Mouse (Mus musculus) embryonic facial prominence, embryonic 13.5 days (tissue): ENCODE measurements around the gene Golgb1. TPM values are rescaled to one million over a fixed set of nuclear protein-coding genes. Genes with fewer than 3 reads are reported as not detected.

Experiments
- ATAC-seq: fragments of 200-750 bp; cut with Nextera tagmentation; 2 replicates; pipeline ENCODE4 v1.8.0; 2017; ENCODE audit warnings: low read depth; ENCODE audit not compliant: insufficient number of reproducible peaks, insufficient read depth, low FRiP score, low TSS enrichment
- H3K27ac ChIP-seq: fragments of 300-500 bp; sonication (generic); 2 replicates; pipeline ENCODE4 v1.5.1; 2015; ENCODE audit warnings: moderate library complexity, mild to moderate bottlenecking, inconsistent platforms
- H3K27me3 ChIP-seq: fragments of 300-500 bp; sonication (generic); 2 replicates; pipeline ENCODE4 v1.6.1; 2015; ENCODE audit warnings: mild to moderate bottlenecking, inconsistent platforms
- H3K36me3 ChIP-seq: fragments of 300-500 bp; sonication (generic); 2 replicates; pipeline ENCODE4 v1.6.1; 2015; ENCODE audit warnings: mild to moderate bottlenecking, inconsistent platforms
- H3K4me1 ChIP-seq: fragments of 300-500 bp; sonication (generic); 2 replicates; pipeline ENCODE4 v1.6.1; 2015; ENCODE audit warnings: inconsistent platforms
- H3K4me2 ChIP-seq: fragments of 300-500 bp; sonication (generic); 2 replicates; pipeline ENCODE4 v1.6.1; 2015; ENCODE audit warnings: moderate library complexity, mild to moderate bottlenecking, inconsistent platforms
- H3K4me3 ChIP-seq: fragments of 300-500 bp; sonication (generic); 2 replicates; pipeline ENCODE4 v1.5.1; 2015; ENCODE audit warnings: mild to moderate bottlenecking, inconsistent platforms
- H3K9ac ChIP-seq: fragments of 300-500 bp; sonication (generic); 2 replicates; pipeline ENCODE4 v1.6.1; 2015; ENCODE audit warnings: mild to moderate bottlenecking, inconsistent platforms
- H3K9me3 ChIP-seq: fragments of 300-500 bp; sonication (generic); 2 replicates; pipeline ENCODE4 v1.6.1; 2016; ENCODE audit warnings: inconsistent platforms
- WGBS: fragments of 180-500 bp; shearing (Covaris S2); methylation state at CpG from one replicate; pipeline ENCODE4 v1.1.7; 2015; ENCODE audit warnings: mixed read lengths; 5-methylcytosine and 5-hydroxymethylcytosine counted together
- polyA plus RNA-seq: library from polyadenylated mRNA; unstranded; fragments of >200 nt; fragmentation: Nextera tagmentation; extraction: Ambion mirVana; gene quantifications from 2 replicates; pipeline ENCODE4 v1.2.1, GENCODE M21; 2015

Gene Golgb1
- polyA plus RNA-seq, 1 experiment from 2014 or later = 126 TPM

DNA sequence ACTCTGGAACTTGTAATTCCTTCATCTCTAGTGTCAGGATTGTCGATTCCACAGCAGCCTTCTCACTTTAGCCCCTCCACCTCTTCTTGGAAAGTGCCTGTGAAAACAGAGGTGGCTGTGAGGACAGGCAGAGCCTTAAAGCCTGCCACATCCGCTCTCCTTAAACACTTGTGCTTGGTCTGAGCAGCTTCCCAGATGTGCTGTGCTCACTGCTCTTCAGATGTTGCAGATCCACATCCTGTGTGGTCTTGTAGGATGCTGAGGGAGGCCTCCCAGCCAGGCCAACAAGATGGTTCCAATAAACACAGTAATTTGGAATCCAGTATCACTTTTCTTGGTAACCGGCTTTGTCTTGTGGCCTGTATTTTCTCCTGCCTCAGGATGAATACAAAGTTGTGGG lies 57.0 kb downstream of the Golgb1 start:
- Histone ChIP-seq H3K27ac (no peak overlapping the region; the same call in 1 of the 2 replicates), H3K4me2 (no peak overlapping the region), H3K9me3 (no peaks in the 10 kb centered on the region), H3K36me3 (peaks cover 64% of the 10 kb centered on the region), H3K4me3 (no peak overlapping the region), H3K27me3 (no peaks in the 10 kb centered on the region), H3K4me1 (peaks cover 15% of the 10 kb centered on the region; the same call in 1 of the 2 replicates), H3K9ac (no peak overlapping the region)
- peak; percentile 49; the same call in 1 of the 2 replicates for ATAC-seq
- 28% methylated on average over 3 of the region's 3 CpGs for WGBS

- ATAC-seq = no peak
- Histone ChIP-seq H3K9ac (no peak overlapping the region), H3K9me3 (no peaks in the 10 kb centered on the region), H3K4me1 (peaks cover 15% of the 10 kb centered on the region; the same call in 1 of the 2 replicates), H3K27ac (no peak overlapping the region), H3K4me3 (no peak overlapping the region), H3K4me2 (no peak overlapping the region), H3K27me3 (no peaks in the 10 kb centered on the region), H3K36me3 (peaks cover 59% of the 10 kb centered on the region)
- 95% methylated on average over 6 of the region's 6 CpGs for WGBS
These were observed 57.6 kb downstream of the Golgb1 start for GRCm38 (mm10) chr16:36932546-36932945.

DNA sequence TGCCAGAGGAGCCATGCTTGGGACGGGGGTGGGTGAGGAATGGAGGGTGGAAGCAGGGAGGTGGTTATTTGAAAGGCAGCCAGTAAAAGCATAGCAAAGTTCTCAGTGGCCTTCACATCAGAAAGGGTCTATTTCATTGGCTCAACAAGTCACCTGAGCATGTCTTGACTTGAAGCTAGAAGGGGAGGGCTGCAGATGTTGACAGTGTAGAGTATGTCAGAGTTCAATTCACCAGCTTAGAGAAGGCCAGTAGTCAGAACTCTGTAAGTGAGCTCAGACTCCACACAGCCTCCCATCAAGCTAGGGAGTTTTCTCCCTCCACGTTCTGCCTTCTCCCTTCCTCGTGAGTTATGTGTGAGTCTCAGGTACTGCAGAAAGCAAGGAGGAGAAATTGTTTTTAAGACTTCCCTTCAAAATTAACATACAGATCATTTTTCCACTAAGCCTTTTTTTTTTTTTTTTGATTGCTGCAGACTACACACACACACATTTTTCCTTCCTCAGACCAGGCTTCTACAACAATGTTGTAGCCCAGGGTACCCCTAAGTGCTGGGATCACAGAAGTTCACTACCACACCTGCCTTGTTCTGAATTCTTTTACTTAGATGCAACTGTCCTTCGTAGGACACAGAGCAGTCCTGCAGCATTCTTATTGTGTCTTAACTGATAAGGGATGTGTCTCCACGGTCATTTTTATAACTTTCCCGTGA lies 59.3 kb downstream of the Golgb1 start:
- Histone ChIP-seq H3K36me3 (peaks cover 41% of the 10 kb centered on the region), H3K4me1 (peaks cover 15% of the 10 kb centered on the region; the same call in 1 of the 2 replicates), H3K9me3 (no peaks in the 10 kb centered on the region), H3K4me2 (no peak overlapping the region), H3K27me3 (no peaks in the 10 kb centered on the region), H3K9ac (no peak overlapping the region), H3K4me3 (no peak overlapping the region), H3K27ac (no peak overlapping the region)
- ATAC-seq = no peak
- 63% methylated on average over 6 of the region's 6 CpGs for WGBS

DNA sequence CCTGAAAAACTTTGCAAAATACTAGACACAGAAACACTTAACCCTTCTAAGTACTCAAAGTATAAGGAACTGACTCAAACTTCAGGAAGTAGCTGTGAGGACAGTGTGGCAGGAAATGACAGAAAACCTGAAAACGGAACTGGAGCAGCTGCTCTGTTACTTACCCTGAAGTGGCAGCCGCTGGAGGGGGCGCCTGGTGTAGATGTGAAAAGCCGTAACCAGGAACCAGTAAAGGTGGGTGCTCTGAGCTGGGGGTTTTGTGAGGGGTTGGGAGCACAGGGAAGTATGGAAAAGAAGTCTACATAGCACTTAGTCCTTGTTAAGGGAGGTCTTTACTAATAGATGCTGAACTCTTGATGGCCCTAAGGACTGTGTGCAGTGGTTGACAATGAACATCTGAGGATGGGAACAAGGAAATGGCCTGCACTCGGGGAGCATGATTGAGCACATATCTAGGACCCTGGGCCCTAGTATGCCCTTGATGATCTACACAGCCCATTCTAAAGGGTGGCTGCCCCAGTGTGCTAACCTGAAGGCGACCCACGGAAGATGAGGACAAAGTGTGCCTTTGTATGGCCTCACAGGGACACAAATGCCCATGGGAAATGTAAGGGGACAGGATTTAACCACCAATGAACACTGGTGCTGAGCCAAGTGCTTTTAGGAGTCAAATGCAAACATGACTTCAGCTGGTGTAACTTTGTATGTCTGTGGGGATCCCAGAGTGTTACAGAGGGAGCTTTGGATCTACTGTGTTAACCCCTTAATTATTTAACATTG lies 60.1 kb downstream of the Golgb1 start, which contains the start of gene Hcls1:
TSS of gene Hcls1 (plus strand) at position 143 of the 780 bp plus-strand sequence.
- WGBS = 74% methylated on average over 7 of the region's 7 CpGs
- Histone ChIP-seq H3K9me3 (no peaks in the 10 kb centered on the region), H3K27ac (no peak within 1 kb of the TSS)

GRCm38 (mm10) chr16:36935814-36936213 lies 60.9 kb downstream of the Golgb1 start:
- Histone ChIP-seq H3K36me3 (peaks cover 26% of the 10 kb centered on the region), H3K9ac (no peak overlapping the region), H3K4me2 (no peak overlapping the region), H3K27ac (no peak overlapping the region), H3K4me1 (peaks cover 15% of the 10 kb centered on the region; the same call in 1 of the 2 replicates), H3K4me3 (no peak overlapping the region), H3K27me3 (no peaks in the 10 kb centered on the region), H3K9me3 (no peaks in the 10 kb centered on the region)
- no peak for ATAC-seq
- 71% methylated on average over 3 of the region's 3 CpGs for WGBS

More for the DNA sequence above, 60.1 kb downstream of the Golgb1 start, which contains the start of gene Hcls1:
- H3K9ac ChIP-seq = no peak within 1 kb of the TSS
- peaks cover 34% of the 10 kb centered on the region for H3K36me3 ChIP-seq
- H3K4me2 ChIP-seq = no peak within 1 kb of the TSS
- H3K4me1 ChIP-seq = peaks cover 15% of the 10 kb centered on the region; the same call in 1 of the 2 replicates
- H3K4me3 ChIP-seq = no peak within 1 kb of the TSS
- ATAC-seq = no peak
- H3K27me3 ChIP-seq = no peaks in the 10 kb centered on the region

DNA sequence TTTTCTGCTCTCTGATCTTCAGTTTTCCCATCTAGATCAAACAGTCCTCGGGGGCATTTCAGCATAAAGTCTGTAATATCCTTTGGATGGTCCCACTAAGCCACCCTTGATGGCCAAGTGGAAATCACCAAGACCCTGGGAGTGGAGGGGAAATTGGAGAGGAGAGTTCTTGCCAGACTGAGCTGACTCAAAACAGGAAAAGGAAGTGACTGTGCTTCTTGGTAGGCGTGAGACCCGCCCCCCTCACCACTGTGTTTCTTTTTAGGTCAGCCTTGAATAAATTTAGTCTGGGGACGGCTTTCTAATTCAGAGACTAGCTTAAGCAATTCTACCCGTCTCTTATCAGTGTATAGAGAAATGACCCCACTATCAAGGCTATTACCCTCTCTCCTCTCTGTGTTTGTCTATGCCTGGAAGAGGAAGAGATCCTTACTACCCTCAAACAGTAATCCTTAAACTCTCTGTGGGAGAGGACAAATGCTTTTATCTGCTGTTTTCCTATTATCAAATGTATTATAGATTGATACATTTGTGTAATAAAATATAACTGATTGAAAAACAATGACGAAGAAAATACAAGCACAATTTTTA lies 66.3 kb downstream of the Golgb1 start:
- H3K9me3 ChIP-seq = no peaks in the 10 kb centered on the region
- no peak overlapping the region for H3K4me3 ChIP-seq
- no peak overlapping the region for H3K27ac ChIP-seq
- no peaks in the 10 kb centered on the region for H3K36me3 ChIP-seq
- H3K9ac ChIP-seq = no peak overlapping the region
- H3K27me3 ChIP-seq = no peaks in the 10 kb centered on the region
- no peak overlapping the region for H3K4me2 ChIP-seq
- WGBS = 76% methylated on average over 6 of the region's 6 CpGs
- no peak for ATAC-seq
- peaks cover 4% of the 10 kb centered on the region; the same call in 1 of the 2 replicates for H3K4me1 ChIP-seq

DNA sequence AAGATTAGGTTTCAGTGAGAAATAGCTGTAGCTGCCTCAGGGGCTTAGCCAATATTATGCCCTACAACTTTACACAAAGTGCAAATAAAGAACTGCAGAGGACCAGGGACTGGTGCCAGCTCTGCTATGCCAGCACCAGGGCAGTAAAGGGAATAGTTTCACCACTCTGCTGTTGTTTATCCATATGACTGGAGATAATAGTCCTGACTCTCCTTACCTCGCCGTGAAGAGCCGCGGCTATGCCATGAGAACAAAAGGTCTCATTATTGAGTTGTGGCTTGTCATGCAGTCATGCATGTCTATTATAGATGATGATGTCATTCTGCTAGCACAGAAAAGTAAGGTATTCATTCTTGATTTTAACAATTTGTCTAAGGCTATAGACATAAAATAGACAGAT lies 67.0 kb downstream of the Golgb1 start:
- Histone ChIP-seq H3K9me3 (no peaks in the 10 kb centered on the region), H3K4me1 (peaks cover 4% of the 10 kb centered on the region; the same call in 1 of the 2 replicates), H3K4me3 (no peak overlapping the region), H3K9ac (no peak overlapping the region), H3K4me2 (no peak overlapping the region), H3K27ac (no peak overlapping the region), H3K27me3 (no peaks in the 10 kb centered on the region), H3K36me3 (no peaks in the 10 kb centered on the region)
- ATAC-seq = no peak
- 76% methylated on average over 4 of the region's 4 CpGs for WGBS

DNA sequence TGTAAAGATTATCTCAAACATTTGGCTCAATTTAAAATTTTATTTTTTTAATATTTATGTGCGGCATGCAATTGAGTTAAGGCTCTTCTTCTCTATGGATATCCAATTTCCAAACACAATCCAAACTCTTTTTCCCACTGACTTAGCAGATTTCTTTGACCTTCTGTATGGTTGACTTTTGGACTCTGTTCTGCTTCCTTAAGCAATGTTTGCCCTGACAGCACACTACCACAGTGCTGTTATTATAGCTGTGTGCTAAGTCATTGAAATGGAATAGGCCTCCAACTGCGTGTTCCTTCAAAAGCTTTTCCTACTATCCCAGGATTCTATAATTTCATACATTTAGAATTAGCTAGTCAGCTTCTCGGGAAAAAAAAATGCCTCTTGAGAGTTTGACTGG lies 68.7 kb downstream of the Golgb1 start:
- Histone ChIP-seq H3K4me1 (peaks cover 4% of the 10 kb centered on the region; the same call in 1 of the 2 replicates), H3K4me2 (no peak overlapping the region), H3K4me3 (no peak overlapping the region), H3K9me3 (no peaks in the 10 kb centered on the region), H3K27ac (no peak overlapping the region), H3K36me3 (no peaks in the 10 kb centered on the region), H3K9ac (no peak overlapping the region), H3K27me3 (no peaks in the 10 kb centered on the region)
- no peak for ATAC-seq
- 78% methylated on average over 3 of the region's 3 CpGs for WGBS

- no peak overlapping the region for H3K27ac ChIP-seq
- H3K4me2 ChIP-seq = no peak overlapping the region
- H3K9me3 ChIP-seq = no peaks in the 10 kb centered on the region
- no peak overlapping the region for H3K9ac ChIP-seq
- H3K4me1 ChIP-seq = peaks cover 4% of the 10 kb centered on the region; the same call in 1 of the 2 replicates
- 28% methylated on average over 12 of the region's 12 CpGs for WGBS
- no peaks in the 10 kb centered on the region for H3K27me3 ChIP-seq
- no peaks in the 10 kb centered on the region for H3K36me3 ChIP-seq
- ATAC-seq = no peak
- no peak overlapping the region for H3K4me3 ChIP-seq
These were observed 70.0 kb downstream of the Golgb1 start for GRCm38 (mm10) chr16:36944895-36945424.

GRCm38 (mm10) chr16:36946459-36947159 lies 71.7 kb downstream of the Golgb1 start:
- no peak for ATAC-seq

More at GRCm38 (mm10) chr16:36946459-36947159, 71.7 kb downstream of the Golgb1 start:
- no peak overlapping the region for H3K4me3 ChIP-seq
- H3K9me3 ChIP-seq = no peaks in the 10 kb centered on the region
- H3K36me3 ChIP-seq = no peaks in the 10 kb centered on the region
- H3K4me2 ChIP-seq = no peak overlapping the region
- no peak overlapping the region for H3K9ac ChIP-seq
- 78% methylated on average over 8 of the region's 8 CpGs for WGBS
- H3K27ac ChIP-seq = no peak overlapping the region
- peaks cover 4% of the 10 kb centered on the region; the same call in 1 of the 2 replicates for H3K4me1 ChIP-seq
- H3K27me3 ChIP-seq = no peaks in the 10 kb centered on the region
